Mouse (Mus musculus): Measurements from ENCODE around the gene Nxpe3. TPM values are rescaled to one million over a fixed set of nuclear protein-coding genes. Genes with fewer than 3 reads are reported as not detected.

The Nxpe3 gene
- total and polyA plus RNA-seq, 3 experiments, result 2.7 to 4.3 TPM; not detected in 1

DNA sequence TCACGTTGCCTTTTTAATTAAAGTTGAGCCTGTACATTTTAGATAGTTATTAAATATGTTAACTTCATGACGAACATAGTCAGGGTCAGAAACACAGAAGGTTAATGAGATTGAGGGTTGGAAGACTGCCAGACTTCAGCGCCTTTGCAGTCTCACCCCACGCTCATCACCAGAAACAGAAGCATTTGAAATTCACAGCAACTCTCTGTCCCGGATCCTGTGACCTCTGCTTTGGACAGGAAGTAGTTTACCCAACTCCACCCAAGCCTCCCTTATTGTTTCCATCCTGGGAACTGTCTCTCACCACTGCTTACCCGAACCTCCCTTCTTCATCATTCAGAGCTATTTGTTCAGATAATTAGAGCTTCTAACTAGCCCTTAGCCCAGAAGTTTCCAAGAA is 19.1 kb downstream of the Nxpe3 start:
- no peak overlapping the region for H3K4me3 ChIP-seq (ENCODE audit: control insufficient read depth in 1 of 2, insufficient read depth in 1 of 2, low read depth in 2 of 2, low read length in 2 of 2)
- H3K9me3 ChIP-seq (replicated peaks; ENCODE audit: insufficient read depth, low read length), result no peaks in the 10 kb centered on the region
- DNase-seq (ENCODE audit: low read depth, low spot score), result no peak
- no peaks in the 10 kb centered on the region for H3K4me1 ChIP-seq (ENCODE audit: control insufficient read depth in 1 of 2, insufficient read depth in 2 of 2, low read length in 2 of 2)
- H3K27me3 ChIP-seq (ENCODE audit: control insufficient read depth in 1 of 2, insufficient read depth in 2 of 2, low read length in 2 of 2), result no peaks in the 10 kb centered on the region
- no peak for TF ChIP-seq RCOR1 (IDR thresholded peaks at IDR 0.05; ENCODE audit: low read depth, low read length)
- TF ChIP-seq ZMIZ1 (IDR thresholded peaks at IDR 0.05; ENCODE audit: low read depth, low read length), result no peak
- no peak for TF ChIP-seq USF2 (IDR thresholded peaks at IDR 0.05; ENCODE audit: borderline replicate concordance in 1 of 2, insufficient read depth in 1 of 2, low read depth in 1 of 2, low read length in 2 of 2)
- TF ChIP-seq MYB (IDR thresholded peaks at IDR 0.05; ENCODE audit: low read depth, low read length), result no peak
- TF ChIP-seq TAL1 (IDR thresholded peaks at IDR 0.05; ENCODE audit: low read length), result no peak
- TF ChIP-seq RAD21 (IDR thresholded peaks at IDR 0.05; ENCODE audit: low read depth, low read length), result no peak
- TF ChIP-seq TBP (IDR thresholded peaks at IDR 0.05; ENCODE audit: low read depth, low read length), result no peak
- TF ChIP-seq HCFC1 (IDR thresholded peaks at IDR 0.05; ENCODE audit: low read depth, low read length), result no peak
- no peak for TF ChIP-seq ETS1 (IDR thresholded peaks at IDR 0.05; ENCODE audit: low read depth, low read length)
- no peak for TF ChIP-seq MAFK (IDR thresholded peaks at IDR 0.05; ENCODE audit: borderline replicate concordance, low read depth, low read length)
- no peak for TF ChIP-seq ZC3H11A (IDR thresholded peaks at IDR 0.05; ENCODE audit: low read depth, low read length)
- no peak for TF ChIP-seq MAZ (IDR thresholded peaks at IDR 0.05; ENCODE audit: low read depth, low read length)
- TF ChIP-seq KAT2A (conservative IDR thresholded peaks at IDR 0.05; ENCODE audit: low read depth, low read length), result no peak
- TF ChIP-seq MAX (IDR thresholded peaks at IDR 0.05; ENCODE audit: low read length), result no peak
- TF ChIP-seq CHD2 (IDR thresholded peaks at IDR 0.05; ENCODE audit: low read length), result no peak
- no peak for TF ChIP-seq POLR2A (IDR thresholded peaks at IDR 0.05; ENCODE audit: control insufficient read depth in 1 of 2, insufficient read depth in 1 of 2, low read depth in 1 of 2, low read length in 2 of 2, poor library complexity in 1 of 2)
- no peak for TF ChIP-seq ELF1 (IDR thresholded peaks at IDR 0.05; ENCODE audit: low read depth, low read length)
- no peak for TF ChIP-seq TCF12 (IDR thresholded peaks at IDR 0.05; ENCODE audit: low read depth, low read length)
- H3K27ac ChIP-seq (ENCODE audit: control insufficient read depth, low read depth, low read length), result no peak overlapping the region
- no peaks in the 10 kb centered on the region for H3K36me3 ChIP-seq (ENCODE audit: control insufficient read depth in 1 of 2, insufficient read depth in 2 of 2, low read length in 2 of 2)
- H3K9ac ChIP-seq (ENCODE audit: control insufficient read depth, low read depth, low read length, poor library complexity, severe bottlenecking), result no peak overlapping the region
- H3K79me2 ChIP-seq (ENCODE audit: control insufficient read depth, insufficient read depth, low read length, poor library complexity), result no peaks in the 10 kb centered on the region

GRCm38 (mm10) chr16:55863832-55864231 is 31.3 kb downstream of the Nxpe3 start:
- H3K27me3 ChIP-seq (ENCODE audit: control insufficient read depth in 1 of 2, insufficient read depth in 2 of 2, low read length in 2 of 2), result no peaks in the 10 kb centered on the region
- no peak overlapping the region for H3K27ac ChIP-seq (ENCODE audit: control insufficient read depth, low read depth, low read length)
- H3K4me1 ChIP-seq (ENCODE audit: control insufficient read depth in 1 of 2, insufficient read depth in 2 of 2, low read length in 2 of 2), result no peaks in the 10 kb centered on the region
- H3K36me3 ChIP-seq (ENCODE audit: control insufficient read depth in 1 of 2, insufficient read depth in 2 of 2, low read length in 2 of 2), result peaks cover 0 to 3% of the 10 kb centered on the region in 2 experiments; a peak in 2 of 4 replicates
- DNase-seq (ENCODE audit: low read depth, low spot score), result no peak
- no peaks in the 10 kb centered on the region for H3K79me2 ChIP-seq (ENCODE audit: control insufficient read depth, insufficient read depth, low read length, poor library complexity)
- no peak overlapping the region for H3K9ac ChIP-seq (ENCODE audit: control insufficient read depth, low read depth, low read length, poor library complexity, severe bottlenecking)
- H3K9me3 ChIP-seq (replicated peaks; ENCODE audit: insufficient read depth, low read length), result no peaks in the 10 kb centered on the region
- H3K4me3 ChIP-seq (ENCODE audit: control insufficient read depth in 1 of 2, insufficient read depth in 1 of 2, low read depth in 2 of 2, low read length in 2 of 2), result no peak overlapping the region
- TF ChIP-seq POLR2A (IDR thresholded peaks at IDR 0.05; ENCODE audit: control insufficient read depth in 1 of 2, insufficient read depth in 1 of 2, low read depth in 1 of 2, low read length in 2 of 2, poor library complexity in 1 of 2) (no peak), MEF2A (IDR thresholded peaks at IDR 0.05; ENCODE audit: extremely low read depth, insufficient replicate concordance, low read depth, low read length, poor library complexity, severe bottlenecking) (no peak), CHD1 (IDR thresholded peaks at IDR 0.05; ENCODE audit: low read depth, low read length) (no peak), USF2 (IDR thresholded peaks at IDR 0.05; ENCODE audit: borderline replicate concordance in 1 of 2, insufficient read depth in 1 of 2, low read depth in 1 of 2, low read length in 2 of 2) (no peak), NELFE (IDR thresholded peaks at IDR 0.05; ENCODE audit: low read depth, low read length) (no peak), POLR2AphosphoS2 (IDR thresholded peaks at IDR 0.05; ENCODE audit: low read length) (no peak), SIN3A (IDR thresholded peaks at IDR 0.05; ENCODE audit: low read length) (no peak), CHD2 (IDR thresholded peaks at IDR 0.05; ENCODE audit: low read length) (no peak), TAL1 (IDR thresholded peaks at IDR 0.05; ENCODE audit: low read length) (no peak), EP300 (IDR thresholded peaks at IDR 0.05; ENCODE audit: low read depth in 1 of 2, low read length in 2 of 2) (no peak), ZMIZ1 (IDR thresholded peaks at IDR 0.05; ENCODE audit: low read depth, low read length) (no peak), MAZ (IDR thresholded peaks at IDR 0.05; ENCODE audit: low read depth, low read length) (no peak), TBP (IDR thresholded peaks at IDR 0.05; ENCODE audit: low read depth, low read length) (no peak), ZNF384 (IDR thresholded peaks at IDR 0.05; ENCODE audit: low read depth, low read length) (no peak), USF1 (IDR thresholded peaks at IDR 0.05; ENCODE audit: low read depth, low read length) (no peak), CTCF (IDR thresholded peaks at IDR 0.05 in 2 of 3, conservative IDR thresholded peaks at IDR 0.05 in 1 of 3; ENCODE audit: control insufficient read depth in 1 of 3, insufficient read depth in 1 of 3, low read depth in 2 of 3, low read length in 3 of 3, poor library complexity in 1 of 3, severe bottlenecking in 1 of 3) (no peak), SMC3 (IDR thresholded peaks at IDR 0.05; ENCODE audit: low read depth, low read length) (no peak), MYC (IDR thresholded peaks at IDR 0.05; ENCODE audit: low read depth, low read length) (no peak), ZKSCAN1 (IDR thresholded peaks at IDR 0.05; ENCODE audit: low read depth, low read length) (no peak)
